Comparison of ENCODE assay signal across 8 mouse cellular contexts in genomic region chr10:17795767-17796631, GRCm38 (mm10). TPM values are rescaled to one million over a fixed set of nuclear protein-coding genes. Genes with fewer than 3 reads are reported as not detected.
DNase-seq lines count a peak whose midpoint lies in the region; ATAC-seq and TF ChIP-seq lines count a peak whose summit lies in the region.

Gene Txlnb, plus strand, starts transcription at chr10:17796226.

- no peaks in the 10 kb centered on the region for H3K27me3 ChIP-seq in Patski
- H3K27me3 ChIP-seq in intestine, embryonic 15.5 days (replicated peaks), result no peaks in the 10 kb centered on the region
- H3K27me3 ChIP-seq in limb, embryonic 12.5 days, result no peaks in the 10 kb centered on the region
- H3K27me3 ChIP-seq in midbrain, embryonic 12.5 days, result no peaks in the 10 kb centered on the region

- POLR2A ChIA-PET in Patski (lab: Charles Lee), result interaction anchor here (0.6 to 0.7 kb wide), 2 partner anchors 75 to 332 kb away, joined by 3 to 7 read pairs; no protein-coding TSS in a partner anchor

- H3K9ac ChIP-seq in intestine, embryonic 15.5 days, result no peak within 1 kb of the TSS; the same call in 1 of the 2 replicates
- peak within 1 kb of the TSS; percentile 35; the same call in 1 of the 2 replicates for H3K9ac ChIP-seq in limb, embryonic 12.5 days (replicated peaks)
- H3K9ac ChIP-seq in midbrain, embryonic 12.5 days (replicated peaks), result peak within 1 kb of the TSS; percentile 50

- in situ Hi-C loops in Patski (cut with MboI; ENCODE audit: low pct_unique_long_range_greater_than_20kb), result loop anchor here (10.0 kb wide), 1 partner anchor 61 kb away; no protein-coding TSS in a partner anchor

- H3K9me3 ChIP-seq in intestine, embryonic 15.5 days, result no peaks in the 10 kb centered on the region
- no peaks in the 10 kb centered on the region for H3K9me3 ChIP-seq in limb, embryonic 12.5 days
- H3K9me3 ChIP-seq in midbrain, embryonic 12.5 days, result no peaks in the 10 kb centered on the region

- WGBS in intestine, embryonic 15.5 days, result 16% methylated on average over 13 of the region's 13 CpGs
- 17% methylated on average over 12 of the region's 13 CpGs for WGBS in limb, embryonic 12.5 days
- 4% methylated on average over 12 of the region's 13 CpGs for whole genome bisulfite sequencing in midbrain, embryonic 12.5 days

- H3K4me3 ChIP-seq in intestine, embryonic 15.5 days (replicated peaks), result peak within 1 kb of the TSS; percentile 22
- peak within 1 kb of the TSS; percentile 30 for H3K4me3 ChIP-seq in limb, embryonic 12.5 days (replicated peaks)
- H3K4me3 ChIP-seq in midbrain, embryonic 12.5 days, result peak within 1 kb of the TSS; percentile 32

- CTCF ChIA-PET in Patski (lab: Charles Lee), result interaction anchor here (0.6 to 1.3 kb wide), 5 partner anchors 44 to 65 kb away, joined by 3 to 4 read pairs (median 3); no protein-coding TSS in a partner anchor

- H3K4me2 ChIP-seq in intestine, embryonic 15.5 days (replicated peaks), result peak within 1 kb of the TSS; percentile 55
- peak within 1 kb of the TSS; percentile 50 for H3K4me2 ChIP-seq in limb, embryonic 12.5 days
- H3K4me2 ChIP-seq in midbrain, embryonic 12.5 days (replicated peaks), result peak within 1 kb of the TSS; percentile 52

- 0 out of 2 replicates have a peak within 1 kb of the TSS, but pooled peaks have one; percentile 51 for H3K27ac ChIP-seq in intestine, embryonic 15.5 days
- peak within 1 kb of the TSS; percentile 83 for H3K27ac ChIP-seq in limb, embryonic 12.5 days
- H3K27ac ChIP-seq in midbrain, embryonic 12.5 days (replicated peaks), result peak within 1 kb of the TSS; percentile 79

- peak; percentile 37 for TF ChIP-seq CTCF in Patski (IDR thresholded peaks at IDR 0.05)

- peak; percentile 53 for DNase-seq in Patski (ENCODE audit: low read depth, low spot score)
- peak; percentile 79 for DNase-seq in embryo, embryonic 11 days
- peak; percentile 24 to 46 for DNase-seq in gastrocnemius, postnatal 4 days (ENCODE audit: low spot score in 2 of 2)
- DNase-seq in spleen, adult 12 weeks (ENCODE audit: low spot score), result peak; percentile 31
- no peak for DNase-seq in cerebellum, adult 18-20 months

- peak; percentile 65 for ATAC-seq in Patski
- ATAC-seq in intestine, embryonic 15.5 days, result peak; percentile 84
- peak; percentile 59 for ATAC-seq in limb, embryonic 12.5 days (ENCODE audit: insufficient number of reproducible peaks, insufficient read depth, low FRiP score, low TSS enrichment, low read depth)
- ATAC-seq in midbrain, embryonic 12.5 days (ENCODE audit: low FRiP score, low read depth), result peak; percentile 88

- 0 out of 2 replicates have a peak, but pooled peaks cover 3% of the 10 kb centered on the region for H3K4me1 ChIP-seq in intestine, embryonic 15.5 days (replicated peaks)
- H3K4me1 ChIP-seq in limb, embryonic 12.5 days (replicated peaks), result peaks cover 14% of the 10 kb centered on the region; the same call in 1 of the 2 replicates
- H3K4me1 ChIP-seq in midbrain, embryonic 12.5 days, result peaks cover 21% of the 10 kb centered on the region; the same call in 1 of the 2 replicates

- H3K36me3 ChIP-seq in intestine, embryonic 15.5 days, result no peaks in the 10 kb centered on the region
- no peaks in the 10 kb centered on the region for H3K36me3 ChIP-seq in limb, embryonic 12.5 days
- no peaks in the 10 kb centered on the region for H3K36me3 ChIP-seq in midbrain, embryonic 12.5 days

RNA-seq across cellular contexts. Expression of gene Txlnb, which starts in this region (rescaled TPM):
- 0.18 TPM for polyA plus RNA-seq in Patski (2021)
- 10 to 100 TPM; 69.6 to 78.8 TPM for total RNA-seq in gastrocnemius, postnatal 4 days (2021)
- 0.18 and 0.28 TPM in 2 replicates for polyA plus RNA-seq in intestine, embryonic 15.5 days (2015; fragmentation: Nextera tagmentation; extraction: Ambion mirVana)
- polyA plus RNA-seq in limb, embryonic 12.5 days (2016; fragmentation: Nextera tagmentation; extraction: Ambion mirVana), result 2.2 and 2.7 TPM in 2 replicates
- 6.5 and 6.8 TPM in 2 replicates for polyA plus RNA-seq in midbrain, embryonic 12.5 days (2016; fragmentation: Nextera tagmentation; extraction: Ambion mirVana)

Comparison
In these comparisons a context has a peak if more than half of its experiments do, and no peak if none do; other contexts are left out.
1. Peak in DNase-seq and ATAC-seq in Patski; RNA of the gene not detected or under 1 TPM.
2. Peak in ATAC-seq, H3K4me3 ChIP-seq, H3K27ac ChIP-seq and H3K4me2 ChIP-seq in intestine, embryonic 15.5 days; RNA of the gene not detected or under 1 TPM.
3. DNase-seq: peak in embryo, embryonic 11 days (single experiment), gastrocnemius, postnatal 4 days (2 of 2) and spleen, adult 12 weeks (single experiment); none in cerebellum, adult 18-20 months (0 of 2).
4. Peak in every context shown above with its lines, with median percentiles within 50 percentile points of each other: ATAC-seq, H3K27ac ChIP-seq, H3K4me2 ChIP-seq and H3K4me3 ChIP-seq.